Mouse (Mus musculus) lung, embryonic 15.5 days (tissue): ENCODE data around the gene Prpf38b. TPM values are rescaled to one million over a fixed set of nuclear protein-coding genes. Genes with fewer than 3 reads are reported as not detected.
"Not testable (repeated sequence)": the region's sequence is repeated elsewhere in the genome, so short reads cannot be mapped to it uniquely, and the experiment has no call there.

Experiments used
- ATAC-seq: fragments of 200-750 bp; cut with Nextera tagmentation; 2 replicates; pipeline ENCODE4 v1.8.0; 2017; ENCODE audit warnings: moderate number of reproducible peaks, borderline replicate concordance; ENCODE audit not compliant: low FRiP score, low TSS enrichment; ENCODE audit errors: extremely low read depth
- H3K27ac ChIP-seq: fragments of 300-500 bp; sonication (generic); 2 replicates; pipeline ENCODE4 v1.5.1; 2015; ENCODE audit warnings: moderate library complexity, mild to moderate bottlenecking, inconsistent platforms
- H3K27me3 ChIP-seq: fragments of 300-500 bp; sonication (generic); 2 replicates; pipeline ENCODE4 v1.6.1; 2015; ENCODE audit warnings: inconsistent platforms
- H3K36me3 ChIP-seq: fragments of 300-500 bp; sonication (generic); 2 replicates; pipeline ENCODE4 v1.6.1; 2015; ENCODE audit warnings: inconsistent platforms
- H3K4me1 ChIP-seq: fragments of 300-500 bp; sonication (generic); 2 replicates; pipeline ENCODE4 v1.6.1; 2015; ENCODE audit warnings: inconsistent platforms
- H3K4me2 ChIP-seq: fragments of 300-500 bp; sonication (generic); 2 replicates; pipeline ENCODE4 v1.6.1; 2015; ENCODE audit warnings: inconsistent platforms, mild to moderate bottlenecking, moderate library complexity
- H3K4me3 ChIP-seq: fragments of 300-500 bp; sonication (generic); 2 replicates; pipeline ENCODE4 v1.5.1; 2015; ENCODE audit warnings: mild to moderate bottlenecking, inconsistent platforms
- H3K9ac ChIP-seq: fragments of 300-500 bp; sonication (generic); 2 replicates; pipeline ENCODE4 v1.6.1; 2015; ENCODE audit warnings: inconsistent platforms
- H3K9me3 ChIP-seq: fragments of 300-500 bp; sonication (generic); 2 replicates; pipeline ENCODE4 v1.6.1; 2016; ENCODE audit warnings: inconsistent platforms
- whole genome bisulfite sequencing: fragments of 180-500 bp; shearing (Covaris S2); methylation state at CpG from one replicate; pipeline ENCODE4 v1.1.7; 2015; 5-methylcytosine and 5-hydroxymethylcytosine counted together
- polyA plus RNA-seq: library from polyadenylated mRNA; unstranded; fragments of >200 nt; fragmentation: Nextera tagmentation; extraction: Ambion mirVana; gene quantifications from 2 replicates; pipeline ENCODE4 v1.2.1, GENCODE M21; 2015

Gene Prpf38b
- polyA plus RNA-seq, 1 experiment from 2014 or later: 81.9 TPM

GRCm38 (mm10) chr3:108898640-108899039 is 12.9 kb downstream of the Prpf38b start:
- H3K27ac ChIP-seq: no peak overlapping the region
- no peaks in the 10 kb centered on the region for H3K4me1 ChIP-seq
- no peak; the same call in 1 of the 2 replicates for ATAC-seq
- 89% methylated on average over 4 of the region's 4 CpGs for WGBS
- H3K4me3 ChIP-seq: no peak overlapping the region
- H3K36me3 ChIP-seq: peaks cover 22% of the 10 kb centered on the region
- no peak overlapping the region for H3K4me2 ChIP-seq
- H3K27me3 ChIP-seq: no peaks in the 10 kb centered on the region
- H3K9me3 ChIP-seq: no peaks in the 10 kb centered on the region
- no peak overlapping the region for H3K9ac ChIP-seq

GRCm38 (mm10) chr3:108892914-108893313 is 18.6 kb downstream of the Prpf38b start:
- ATAC-seq: no peak
- Histone ChIP-seq H3K27ac (no peak overlapping the region), H3K9ac (no peak overlapping the region), H3K9me3 (no peaks in the 10 kb centered on the region), H3K4me2 (no peak overlapping the region), H3K27me3 (no peaks in the 10 kb centered on the region), H3K4me1 (no peaks in the 10 kb centered on the region), H3K36me3 (no peaks in the 10 kb centered on the region), H3K4me3 (no peak overlapping the region)
- 57% methylated on average over 4 of the region's 4 CpGs for WGBS

GRCm38 (mm10) chr3:108892080-108892479 is 19.4 kb downstream of the Prpf38b start:
- Histone ChIP-seq H3K4me3 (no peak overlapping the region), H3K27me3 (no peaks in the 10 kb centered on the region), H3K27ac (no peak overlapping the region), H3K9ac (no peak overlapping the region), H3K36me3 (no peaks in the 10 kb centered on the region), H3K4me2 (no peak overlapping the region), H3K4me1 (no peaks in the 10 kb centered on the region), H3K9me3 (no peaks in the 10 kb centered on the region)
- ATAC-seq: no peak
- WGBS: 63% methylated on average over 1 of the region's 1 CpGs

- WGBS: 89% methylated on average over 1 of the region's 1 CpGs
- Histone ChIP-seq H3K27me3 (no peaks in the 10 kb centered on the region), H3K4me1 (peaks cover 13% of the 10 kb centered on the region), H3K9ac (no peak within 1 kb of the TSS), H3K9me3 (no peaks in the 10 kb centered on the region), H3K4me2 (no peak within 1 kb of the TSS), H3K4me3 (no peak within 1 kb of the TSS), H3K27ac (no peak within 1 kb of the TSS), H3K36me3 (no peaks in the 10 kb centered on the region)
- no peak for ATAC-seq
These were observed 21.6 kb downstream of the Prpf38b start, which contains the start of gene Fndc7 for GRCm38 (mm10) chr3:108889908-108890307. Fndc7 (minus strand) TSS chr3:108890008.

GRCm38 (mm10) chr3:108887618-108887975 is 23.9 kb downstream of the Prpf38b start:
- Histone ChIP-seq H3K4me3 (no peak overlapping the region), H3K36me3 (no peaks in the 10 kb centered on the region), H3K9ac (no peak overlapping the region), H3K4me1 (peaks cover 13% of the 10 kb centered on the region), H3K9me3 (no peaks in the 10 kb centered on the region), H3K27me3 (no peaks in the 10 kb centered on the region), H3K27ac (no peak overlapping the region), H3K4me2 (no peak overlapping the region)
- no peak for ATAC-seq
- WGBS: 92% methylated on average over 3 of the region's 3 CpGs

- H3K27ac ChIP-seq: peak overlapping the region; percentile 79; the same call in 1 of the 2 replicates
- H3K4me1 ChIP-seq: peaks cover 13% of the 10 kb centered on the region
- ATAC-seq: no peak
- no peaks in the 10 kb centered on the region for H3K27me3 ChIP-seq
- H3K9ac ChIP-seq: no peak overlapping the region
- WGBS: 65% methylated on average over 12 of the region's 12 CpGs
- no peaks in the 10 kb centered on the region for H3K36me3 ChIP-seq
- H3K9me3 ChIP-seq: no peaks in the 10 kb centered on the region
- no peak overlapping the region for H3K4me2 ChIP-seq
- no peak overlapping the region for H3K4me3 ChIP-seq
These were observed 24.5 kb downstream of the Prpf38b start for GRCm38 (mm10) chr3:108886934-108887617.

GRCm38 (mm10) chr3:108885686-108886530 is 25.6 kb downstream of the Prpf38b start:
- WGBS: 36% methylated on average over 9 of the region's 9 CpGs
- Histone ChIP-seq H3K4me1 (peaks cover 19% of the 10 kb centered on the region), H3K4me2 (no peak overlapping the region), H3K36me3 (no peaks in the 10 kb centered on the region), H3K9me3 (no peaks in the 10 kb centered on the region), H3K27me3 (no peaks in the 10 kb centered on the region), H3K9ac (no peak overlapping the region), H3K27ac (peak overlapping the region; percentile 79), H3K4me3 (no peak overlapping the region)
- ATAC-seq: peak; percentile 87

- Histone ChIP-seq H3K9me3 (no peaks in the 10 kb centered on the region), H3K9ac (no peak overlapping the region), H3K4me1 (peaks cover 28% of the 10 kb centered on the region), H3K27me3 (no peaks in the 10 kb centered on the region), H3K27ac (no peak overlapping the region), H3K36me3 (no peaks in the 10 kb centered on the region), H3K4me2 (no peak overlapping the region), H3K4me3 (no peak overlapping the region)
- ATAC-seq: no peak
- WGBS: 60% methylated on average over 8 of the region's 8 CpGs
These were observed 26.7 kb downstream of the Prpf38b start for GRCm38 (mm10) chr3:108884706-108885289.

GRCm38 (mm10) chr3:108883067-108883466 is 28.5 kb downstream of the Prpf38b start:
- Histone ChIP-seq H3K9me3 (no peaks in the 10 kb centered on the region), H3K4me3 (no peak overlapping the region), H3K4me2 (no peak overlapping the region), H3K4me1 (peaks cover 37% of the 10 kb centered on the region), H3K27me3 (no peaks in the 10 kb centered on the region), H3K27ac (no peak overlapping the region), H3K9ac (no peak overlapping the region), H3K36me3 (no peaks in the 10 kb centered on the region)
- no peak for ATAC-seq
- WGBS: 88% methylated on average over 2 of the region's 2 CpGs

GRCm38 (mm10) chr3:108881873-108882272 is 29.7 kb downstream of the Prpf38b start:
- H3K4me1 ChIP-seq: peaks cover 37% of the 10 kb centered on the region
- H3K9me3 ChIP-seq, H3K4me3 ChIP-seq, H3K9ac ChIP-seq, H3K27me3 ChIP-seq, H3K4me2 ChIP-seq, H3K27ac ChIP-seq, ATAC-seq, H3K36me3 ChIP-seq: not testable (repeated sequence)
- 56% methylated on average over 4 of the region's 4 CpGs for WGBS

- H3K4me3 ChIP-seq: 0 out of 2 replicates have a peak overlapping the region, but pooled peaks have one; percentile 2
- H3K4me1 ChIP-seq: peaks cover 29% of the 10 kb centered on the region
These were observed 30.7 kb downstream of the Prpf38b start for GRCm38 (mm10) chr3:108880544-108881507.

More at GRCm38 (mm10) chr3:108880544-108881507, 30.7 kb downstream of the Prpf38b start:
- Histone ChIP-seq H3K9me3 (no peaks in the 10 kb centered on the region), H3K27me3 (no peaks in the 10 kb centered on the region), H3K36me3 (no peaks in the 10 kb centered on the region), H3K27ac (peak overlapping the region; percentile 74), H3K9ac (no peak overlapping the region), H3K4me2 (peak overlapping the region; percentile 31; the same call in 1 of the 2 replicates)
- peak; percentile 79; the same call in 1 of the 2 replicates for ATAC-seq
- WGBS: 29% methylated on average over 28 of the region's 28 CpGs
